Mouse (Mus musculus) megakaryocyte-erythroid progenitor cell, adult 5-6 weeks (primary cell): Measurements from ENCODE around the gene Cfap97d1. TPM values are rescaled to one million over a fixed set of nuclear protein-coding genes. Genes with fewer than 3 reads are reported as not detected.
"Not testable (repeated sequence)": the region's sequence is repeated elsewhere in the genome, so short reads cannot be mapped to it uniquely, and the experiment has no call there.

Source experiments
- ATAC-seq: replicated peaks from 2 replicates; pipeline ENCODE4 v1.8.0; 2016; ENCODE audit warnings: mild to moderate bottlenecking, inconsistent platforms; ENCODE audit not compliant: severe bottlenecking, poor library complexity, low FRiP score, low TSS enrichment
- total RNA-seq, 2 experiments: library from RNA; stranded (forward) in 1 of 2; stranded (reverse) in 1 of 2; fragments of 200-1000, 215-1000 nt in 1 of 2; fragments of >200 nt in 1 of 2; fragmentation: Nextera tagmentation in 1 of 2; gene quantifications; 2 replicates each; pipeline ENCODE4 v1.2.3; 2014 to 2017

The Cfap97d1 gene
- total RNA-seq, 2 experiments from 2014 or later: not detected

GRCm38 (mm10) chr11:101972097-101972496 is 12.0 kb upstream of the Cfap97d1 start:
- no peak for ATAC-seq

- ATAC-seq: no peak
These were observed 11.4 kb upstream of the Cfap97d1 start for GRCm38 (mm10) chr11:101972651-101973050.

- no peak for ATAC-seq
These were observed 10.6 kb upstream of the Cfap97d1 start for GRCm38 (mm10) chr11:101973496-101973895.

GRCm38 (mm10) chr11:101974181-101974580 is 9.9 kb upstream of the Cfap97d1 start:
- ATAC-seq: no peak

- ATAC-seq: no peak
These were observed 9.2 kb upstream of the Cfap97d1 start for GRCm38 (mm10) chr11:101974923-101975322.

- ATAC-seq: no peak
These were observed 7.1 kb upstream of the Cfap97d1 start for GRCm38 (mm10) chr11:101976949-101977348.

- no peak for ATAC-seq
These were observed 4.9 kb upstream of the Cfap97d1 start for GRCm38 (mm10) chr11:101979140-101979539.

- ATAC-seq: no peak
These were observed 3.4 kb upstream of the Cfap97d1 start for GRCm38 (mm10) chr11:101980603-101981157.

GRCm38 (mm10) chr11:101981850-101982249 is 2.2 kb upstream of the Cfap97d1 start:
- no peak for ATAC-seq

- ATAC-seq: no peak
These were observed 1.1 kb upstream of the Cfap97d1 start for GRCm38 (mm10) chr11:101982981-101983411.

GRCm38 (mm10) chr11:101983431-101983921 is 603 bp upstream of the Cfap97d1 start:
- ATAC-seq: no peak

- ATAC-seq: not testable (repeated sequence)
These were observed 1.4 kb downstream of the Cfap97d1 start for GRCm38 (mm10) chr11:101985450-101985849.

GRCm38 (mm10) chr11:101985990-101986389 is 1.9 kb downstream of the Cfap97d1 start:
- peak; percentile 63 for ATAC-seq

- ATAC-seq: no peak
These were observed 2.8 kb downstream of the Cfap97d1 start, which contains the start of gene Dusp3 for GRCm38 (mm10) chr11:101986913-101987312. Dusp3 (minus strand) TSS chr11:101987013.

GRCm38 (mm10) chr11:101990244-101990643 is 6.2 kb downstream of the Cfap97d1 start:
- no peak for ATAC-seq

- no peak for ATAC-seq
These were observed 7.7 kb downstream of the Cfap97d1 start for GRCm38 (mm10) chr11:101991813-101992212.

- no peak for ATAC-seq
These were observed 8.3 kb downstream of the Cfap97d1 start for GRCm38 (mm10) chr11:101992411-101992810.

- peak; percentile 86 for ATAC-seq
These were observed 10.0 kb downstream of the Cfap97d1 start for GRCm38 (mm10) chr11:101994100-101994499.

GRCm38 (mm10) chr11:101995938-101996337 is 11.9 kb downstream of the Cfap97d1 start:
- no peak for ATAC-seq

- ATAC-seq: no peak
These were observed 14.2 kb downstream of the Cfap97d1 start for GRCm38 (mm10) chr11:101998258-101998657.

GRCm38 (mm10) chr11:101999466-101999865 is 15.4 kb downstream of the Cfap97d1 start:
- ATAC-seq: no peak
